Mouse (Mus musculus) limb, embryonic 11.5 days (tissue): ENCODE measurements at regions not wholly inside any gene's neighbourhood (a gene's known extent, or its start where the extent isn't known, plus 50 kb on each side); places are given as distances from the start of the nearest gene placed in this dataset. TPM values are rescaled to one million over a fixed set of nuclear protein-coding genes. Genes with fewer than 3 reads are reported as not detected.

Source experiments
- microRNA-seq: library from miRNA; unstranded; fragments of <30 nt; microRNA quantifications from one replicate; pipeline ENCODE4, GENCODE M21; 2016

Small RNA genes in the stretch of these regions (microRNA-seq; reads per million reads assigned to microRNA genes)
- gene Gm24567 = not detected
